Mouse (Mus musculus): Measurements from ENCODE around the gene Sirt2.
A peak's percentile ranks its signal among the peaks of the same experiment; 100 is the strongest.

DNA sequence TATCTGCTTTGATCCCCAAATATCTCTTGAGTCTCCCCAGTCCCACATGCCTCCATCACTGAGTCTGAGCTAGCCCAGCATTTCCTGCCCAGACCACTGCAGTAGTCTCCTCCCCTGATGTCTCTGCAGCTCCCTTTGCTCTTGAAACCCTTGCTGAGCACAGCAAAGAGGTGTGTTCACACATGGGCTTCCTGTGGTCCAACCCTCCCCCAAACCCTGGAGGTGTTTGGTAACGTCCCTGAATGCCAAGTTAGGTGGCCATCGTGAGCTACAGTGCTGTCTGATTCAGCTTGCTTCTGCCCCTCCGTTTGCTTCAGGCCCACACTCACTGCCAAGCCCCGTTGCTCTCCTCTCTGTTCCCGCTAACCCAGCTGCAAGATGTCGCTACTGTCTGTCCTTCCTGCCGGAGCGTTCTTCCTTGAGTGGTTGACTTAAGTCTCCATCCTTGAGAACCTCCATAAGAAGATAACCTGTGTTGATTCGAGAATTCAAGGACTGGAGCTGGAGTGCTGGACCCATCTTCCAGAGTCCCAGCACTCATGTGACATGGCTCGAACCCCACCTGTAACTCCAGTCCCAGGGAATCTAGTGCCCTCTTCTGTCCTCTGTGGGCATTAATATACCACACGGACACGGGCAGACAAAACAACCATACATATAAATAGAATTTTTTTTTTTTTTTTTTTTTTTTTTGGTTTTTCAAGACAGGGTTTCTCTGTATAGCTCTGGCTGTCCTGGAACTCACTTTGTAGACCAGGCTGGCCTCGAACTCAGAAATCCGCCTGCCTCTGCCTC is 26.1 kb downstream of the Sirt2 start:
- TF ChIP-seq EP300 (IDR thresholded peaks at IDR 0.05; ENCODE audit: low read depth in 1 of 2, low read length in 2 of 2) (no peak), CTCF (IDR thresholded peaks at IDR 0.05 in 2 of 3, conservative IDR thresholded peaks at IDR 0.05 in 1 of 3; ENCODE audit: control insufficient read depth in 1 of 3, insufficient read depth in 1 of 3, low read depth in 2 of 3, low read length in 3 of 3, poor library complexity in 1 of 3, severe bottlenecking in 1 of 3) (peak in 1 of 3 experiments; percentile 3; a peak in 1 of 6 replicates), E2F4 (IDR thresholded peaks at IDR 0.05; ENCODE audit: borderline replicate concordance, low read depth, low read length) (no peak), HCFC1 (IDR thresholded peaks at IDR 0.05; ENCODE audit: low read depth, low read length) (no peak), TAL1 (IDR thresholded peaks at IDR 0.05; ENCODE audit: low read length) (no peak), POLR2AphosphoS5 (IDR thresholded peaks at IDR 0.05; ENCODE audit: borderline replicate concordance, low read depth, low read length) (no peak), MXI1 (IDR thresholded peaks at IDR 0.05; ENCODE audit: low read depth, low read length) (no peak), NRF1 (IDR thresholded peaks at IDR 0.05; ENCODE audit: insufficient read depth, low read depth, low read length, poor library complexity, severe bottlenecking) (no peak), POLR2A (IDR thresholded peaks at IDR 0.05; ENCODE audit: control insufficient read depth in 1 of 2, insufficient read depth in 1 of 2, low read depth in 1 of 2, low read length in 2 of 2, poor library complexity in 1 of 2) (no peak), TCF12 (IDR thresholded peaks at IDR 0.05; ENCODE audit: low read depth, low read length) (no peak)

Measured in MEL (cell line).